14 mouse cellular contexts compared by ENCODE assay signal in the genomic region with DNA sequence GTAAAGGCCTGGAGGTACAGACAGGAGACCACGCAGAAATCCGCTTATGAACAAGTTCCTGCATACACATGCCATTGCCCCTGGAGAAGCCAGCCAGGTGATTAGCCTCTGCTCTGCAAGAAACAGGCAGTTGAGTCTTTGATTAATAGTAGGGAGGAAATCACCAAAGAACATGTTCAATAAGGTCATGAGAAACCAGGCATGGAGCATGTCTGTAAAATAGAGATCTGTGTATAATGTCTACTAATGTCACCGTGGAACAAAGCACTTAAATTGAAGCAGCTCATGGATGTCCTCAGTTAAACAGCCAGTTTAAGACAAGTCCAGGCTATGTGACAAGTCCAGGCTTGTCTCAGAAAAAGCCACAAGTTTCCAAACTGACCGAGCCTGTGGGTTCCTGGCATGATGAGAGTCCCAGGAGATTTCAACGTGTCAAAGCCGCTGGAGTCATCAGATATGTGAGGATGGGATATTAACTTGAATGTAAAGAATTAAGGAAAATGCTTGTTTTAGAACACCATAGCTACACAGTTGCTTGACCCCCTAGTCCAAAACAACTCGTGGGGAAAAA.
"Had no signal": no experiment of that assay in that cellular context is flagged by ENCODE, and none has a peak within 500 bp of the region (broad histone marks: within the 10 kb centered on the region; RNA-seq: fewer than 3 reads in every experiment).

No protein-coding gene starts in this region.

- H3K27me3 ChIP-seq: kidney, embryonic 15.5 days; limb, embryonic 13.5 days; liver, embryonic 13.5 days had no signal

- DNase-seq: kidney, postnatal 14 days; layer of hippocampus, adult 9-11 months; liver; liver, embryonic 13.5 days; lung, adult 2 months; lung, postnatal 14 days; lung, postnatal 4 days; midbrain, embryonic 14.5 days; thymus, adult 18-20 months; thymus, postnatal 36 days had no signal

- H3K9ac ChIP-seq: kidney, embryonic 15.5 days; limb, embryonic 13.5 days; liver, embryonic 13.5 days had no signal

- H3K27ac ChIP-seq: kidney, embryonic 15.5 days; layer of hippocampus, adult 2 months; limb, embryonic 10.5 days; limb, embryonic 13.5 days; liver, embryonic 13.5 days had no signal

- H3K9me3 ChIP-seq: kidney, embryonic 15.5 days; limb, embryonic 10.5 days; limb, embryonic 13.5 days; liver, embryonic 13.5 days had no signal

- H3K4me3 ChIP-seq: kidney, embryonic 15.5 days; layer of hippocampus, adult 2 months; limb, embryonic 10.5 days; limb, embryonic 13.5 days; liver, embryonic 13.5 days had no signal

- H3K4me1 ChIP-seq: kidney, embryonic 15.5 days had no signal
